ENCODE assay signal across 13 mouse cellular contexts in the genomic region with DNA sequence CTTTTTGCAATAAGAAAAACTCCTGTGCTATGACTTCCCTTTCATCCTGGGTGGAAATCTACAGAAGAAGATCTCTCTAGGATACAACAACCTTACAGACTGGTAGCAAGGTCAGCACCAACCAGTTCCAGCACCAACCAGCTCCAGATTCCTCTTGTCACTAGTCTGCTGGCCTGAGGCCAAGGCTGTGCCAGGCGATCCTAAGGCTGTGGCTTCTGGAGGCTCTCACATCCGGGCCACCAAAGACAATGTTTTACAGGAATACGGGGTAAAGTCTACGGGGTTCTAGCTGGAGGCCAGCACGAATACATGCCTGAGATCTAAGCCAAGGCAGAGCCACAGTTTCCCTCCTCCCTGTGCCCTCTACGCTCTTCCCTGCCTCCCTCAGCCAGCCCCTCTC. TPM values are rescaled to one million over a fixed set of nuclear protein-coding genes. Genes with fewer than 3 reads are reported as not detected.
DNase-seq lines count a peak whose midpoint lies in the region; ATAC-seq and TF ChIP-seq lines count a peak whose summit lies in the region.
"Had no signal": no experiment of that assay in that cellular context is flagged by ENCODE, and none has a peak within 500 bp of the region (broad histone marks: within the 10 kb centered on the region; RNA-seq: fewer than 3 reads in every experiment).

No protein-coding gene starts in this region.

- H3K27me3 ChIP-seq in heart, embryonic 12.5 days (replicated peaks) = peaks cover 52% of the 10 kb centered on the region
- H3K27me3 ChIP-seq in midbrain, embryonic 14.5 days (ENCODE audit: control insufficient read depth, insufficient read depth, low read length) = no peaks in the 10 kb centered on the region
- no peaks in the 10 kb centered on the region; the same call in 1 of the 2 replicates for H3K27me3 ChIP-seq in midbrain, embryonic 11.5 days (ENCODE audit: control insufficient read depth, insufficient read depth, low read length)
- no peaks in the 10 kb centered on the region for H3K27me3 ChIP-seq in midbrain, postnatal 0 days (ENCODE audit: insufficient read depth, low read length)
- H3K27me3 ChIP-seq: hindbrain, embryonic 15.5 days had no signal

- no peak overlapping the region for H3K9ac ChIP-seq in heart, embryonic 12.5 days
- H3K9ac ChIP-seq in midbrain, embryonic 14.5 days (replicated peaks; ENCODE audit: low read length) = no peak overlapping the region
- no peak overlapping the region for H3K9ac ChIP-seq in midbrain, embryonic 11.5 days (ENCODE audit: low read length)
- no peak overlapping the region for H3K9ac ChIP-seq in midbrain, postnatal 0 days (replicated peaks; ENCODE audit: low read length, poor library complexity, severe bottlenecking)
- H3K9ac ChIP-seq: heart, embryonic 15.5 days; hindbrain, embryonic 15.5 days; neural tube, embryonic 13.5 days had no signal

- ATAC-seq in heart, embryonic 12.5 days (ENCODE audit: insufficient number of reproducible peaks, low FRiP score) = no peak
- no peak for ATAC-seq in midbrain, embryonic 14.5 days (ENCODE audit: low FRiP score, low TSS enrichment)
- ATAC-seq in midbrain, embryonic 11.5 days (ENCODE audit: low FRiP score) = no peak
- ATAC-seq in midbrain, postnatal 0 days (ENCODE audit: low FRiP score) = no peak

- H3K27ac ChIP-seq in heart, embryonic 12.5 days (ENCODE audit: poor library complexity, severe bottlenecking) = no peak overlapping the region
- H3K27ac ChIP-seq in midbrain, embryonic 14.5 days (replicated peaks; ENCODE audit: low read depth, low read length) = no peak overlapping the region
- no peak overlapping the region for H3K27ac ChIP-seq in midbrain, embryonic 11.5 days (ENCODE audit: low read depth, low read length)
- no peak overlapping the region for H3K27ac ChIP-seq in midbrain, postnatal 0 days (ENCODE audit: low read depth, low read length)
- H3K27ac ChIP-seq: heart, embryonic 15.5 days; hindbrain, embryonic 15.5 days; neural tube, embryonic 13.5 days had no signal

- no peaks in the 10 kb centered on the region for H3K9me3 ChIP-seq in heart, embryonic 12.5 days (replicated peaks)
- H3K9me3 ChIP-seq in midbrain, embryonic 14.5 days (ENCODE audit: control insufficient read depth, low read length) = no peaks in the 10 kb centered on the region
- H3K9me3 ChIP-seq in midbrain, embryonic 11.5 days (ENCODE audit: control insufficient read depth, low read length) = no peaks in the 10 kb centered on the region
- no peaks in the 10 kb centered on the region for H3K9me3 ChIP-seq in midbrain, postnatal 0 days (ENCODE audit: low read length)
- H3K9me3 ChIP-seq: heart, embryonic 15.5 days; hindbrain, embryonic 15.5 days; neural tube, embryonic 13.5 days had no signal

- peak; percentile 76 to 79 for DNase-seq in cerebellum, postnatal 10 days
- no peak for DNase-seq in cerebellum, adult 9-11 months
- DNase-seq in heart, postnatal 4 days = peak; percentile 21
- DNase-seq in midbrain, embryonic 14.5 days = peak; percentile 23
- no peak for DNase-seq in midbrain, embryonic 11.5 days (ENCODE audit: low spot score, missing footprints)
- DNase-seq in midbrain, postnatal 0 days (ENCODE audit: low spot score) = peak; percentile 46
- DNase-seq in ovary, postnatal 14 days (ENCODE audit: low spot score) = no peak
- DNase-seq: cerebellum, adult 8-10 months; right cerebral cortex, postnatal 4 days had no signal

- no peak for TF ChIP-seq CTCF in midbrain, postnatal 0 days (IDR thresholded peaks at IDR 0.05)

- no peak overlapping the region for H3K4me3 ChIP-seq in heart, embryonic 12.5 days
- no peak overlapping the region for H3K4me3 ChIP-seq in midbrain, embryonic 14.5 days (replicated peaks; ENCODE audit: low read depth, low read length)
- no peak overlapping the region for H3K4me3 ChIP-seq in midbrain, embryonic 11.5 days (ENCODE audit: low read depth, low read length)
- H3K4me3 ChIP-seq in midbrain, postnatal 0 days (ENCODE audit: low read depth, low read length) = no peak overlapping the region
- H3K4me3 ChIP-seq: heart, embryonic 15.5 days; hindbrain, embryonic 15.5 days; neural tube, embryonic 13.5 days had no signal

- no peak overlapping the region for H3K4me2 ChIP-seq in heart, embryonic 12.5 days
- no peak overlapping the region for H3K4me2 ChIP-seq in midbrain, embryonic 14.5 days (ENCODE audit: low read length)
- no peak overlapping the region for H3K4me2 ChIP-seq in midbrain, embryonic 11.5 days
- H3K4me2 ChIP-seq in midbrain, postnatal 0 days (ENCODE audit: low read depth, low read length, poor library complexity, severe bottlenecking) = no peak overlapping the region
- H3K4me2 ChIP-seq: heart, embryonic 15.5 days; hindbrain, embryonic 15.5 days; neural tube, embryonic 13.5 days had no signal

- 77% methylated on average over 6 of the region's 6 CpGs for WGBS in heart, embryonic 12.5 days
- WGBS in midbrain, embryonic 14.5 days = 78% methylated on average over 6 of the region's 6 CpGs
- WGBS in midbrain, embryonic 11.5 days = 87% methylated on average over 6 of the region's 6 CpGs
- WGBS in midbrain, postnatal 0 days = 81% methylated on average over 6 of the region's 6 CpGs

- no peaks in the 10 kb centered on the region for H3K36me3 ChIP-seq in heart, embryonic 12.5 days
- H3K36me3 ChIP-seq in midbrain, embryonic 14.5 days (ENCODE audit: control insufficient read depth, insufficient read depth, low read length) = no peaks in the 10 kb centered on the region
- H3K36me3 ChIP-seq in midbrain, embryonic 11.5 days (ENCODE audit: control insufficient read depth, insufficient read depth, low read length) = no peaks in the 10 kb centered on the region
- H3K36me3 ChIP-seq in midbrain, postnatal 0 days (ENCODE audit: insufficient read depth, low read length) = no peaks in the 10 kb centered on the region
- H3K36me3 ChIP-seq: heart, embryonic 15.5 days; hindbrain, embryonic 15.5 days; neural tube, embryonic 13.5 days had no signal

- peaks cover 6% of the 10 kb centered on the region for H3K4me1 ChIP-seq in heart, embryonic 12.5 days (replicated peaks)
- peaks cover 50% of the 10 kb centered on the region for H3K4me1 ChIP-seq in midbrain, embryonic 14.5 days (ENCODE audit: control insufficient read depth, insufficient read depth, low read length)
- peaks cover 37% of the 10 kb centered on the region for H3K4me1 ChIP-seq in midbrain, embryonic 11.5 days (ENCODE audit: control insufficient read depth, insufficient read depth, low read length)
- peaks cover 31% of the 10 kb centered on the region for H3K4me1 ChIP-seq in midbrain, postnatal 0 days (ENCODE audit: insufficient read depth, low read length)
- H3K4me1 ChIP-seq: heart, embryonic 15.5 days had no signal

RNA-seq across cellular contexts. Expression of a gene that starts 25.4 kb away (rescaled TPM):
- total RNA-seq in heart, postnatal 4 days (2021) = 1 to 10 TPM; 1.1 to 1.3 TPM
- 5.4 TPM in 2 replicates for polyA plus RNA-seq in heart, embryonic 12.5 days (2016; fragmentation: Nextera tagmentation; extraction: Ambion mirVana)
- 10.7 and 12.0 TPM in 2 replicates for polyA plus RNA-seq in midbrain, embryonic 14.5 days (2014; fragmentation: Nextera tagmentation; extraction: Ambion mirVana)
- 8.0 and 9.1 TPM in 2 replicates for polyA plus RNA-seq in midbrain, embryonic 11.5 days (2014; fragmentation: Nextera tagmentation; extraction: Ambion mirVana)
- 26.4 and 28.8 TPM in 2 replicates for total RNA-seq in midbrain, postnatal 0 days (2014; rRNA removed)
- 11.7 and 13.2 TPM in 2 replicates for polyA plus RNA-seq in midbrain, postnatal 0 days (2015; fragmentation: Nextera tagmentation; extraction: Ambion mirVana)

Comparison
In these comparisons a context has a peak if more than half of its experiments do, and no peak if none do; other contexts are left out.
1. DNase-seq: peak in cerebellum, postnatal 10 days (2 of 2), heart, postnatal 4 days (single experiment), midbrain, embryonic 14.5 days (single experiment) and midbrain, postnatal 0 days (single experiment); none in cerebellum, adult 9-11 months (single experiment), midbrain, embryonic 11.5 days (single experiment) and ovary, postnatal 14 days (single experiment).